Mouse (Mus musculus): Measurements from ENCODE around the gene Josd1. TPM values are rescaled to one million over a fixed set of nuclear protein-coding genes. Genes with fewer than 3 reads are reported as not detected.
"Not testable (repeated sequence)": the region's sequence is repeated elsewhere in the genome, so short reads cannot be mapped to it uniquely, and the experiment has no call there.

The Josd1 gene
- polyA plus RNA-seq, 1 experiment from 2014 or later, result 21.6 TPM

- WGBS (ENCODE audit: insufficient replicate concordance), result 76% methylated on average over 2 of the region's 2 CpGs
- H3K27me3 ChIP-seq (ENCODE audit: control insufficient read depth, insufficient read depth, low read depth, low read length), result no peaks in the 10 kb centered on the region
- no peak overlapping the region for H3K4me2 ChIP-seq (ENCODE audit: low read depth, low read length)
- H3K4me3 ChIP-seq (ENCODE audit: low read depth, low read length), result no peak overlapping the region
- H3K27ac ChIP-seq (ENCODE audit: low read length), result no peak overlapping the region; the same call in 1 of the 2 replicates
- no peaks in the 10 kb centered on the region for H3K9me3 ChIP-seq (replicated peaks; ENCODE audit: control insufficient read depth, low read length)
- peaks cover 28% of the 10 kb centered on the region for H3K4me1 ChIP-seq (ENCODE audit: control insufficient read depth, low read depth, low read length)
- H3K9ac ChIP-seq (ENCODE audit: low read depth, low read length), result no peak overlapping the region; the same call in 1 of the 2 replicates
- ATAC-seq (ENCODE audit: low read depth), result peak; percentile 34; the same call in 1 of the 2 replicates
- peaks cover 35% of the 10 kb centered on the region for H3K36me3 ChIP-seq (ENCODE audit: control insufficient read depth, insufficient read depth)
These were observed 9.8 kb downstream of the Josd1 start for GRCm38 (mm10) chr15:79677936-79678335.

DNA sequence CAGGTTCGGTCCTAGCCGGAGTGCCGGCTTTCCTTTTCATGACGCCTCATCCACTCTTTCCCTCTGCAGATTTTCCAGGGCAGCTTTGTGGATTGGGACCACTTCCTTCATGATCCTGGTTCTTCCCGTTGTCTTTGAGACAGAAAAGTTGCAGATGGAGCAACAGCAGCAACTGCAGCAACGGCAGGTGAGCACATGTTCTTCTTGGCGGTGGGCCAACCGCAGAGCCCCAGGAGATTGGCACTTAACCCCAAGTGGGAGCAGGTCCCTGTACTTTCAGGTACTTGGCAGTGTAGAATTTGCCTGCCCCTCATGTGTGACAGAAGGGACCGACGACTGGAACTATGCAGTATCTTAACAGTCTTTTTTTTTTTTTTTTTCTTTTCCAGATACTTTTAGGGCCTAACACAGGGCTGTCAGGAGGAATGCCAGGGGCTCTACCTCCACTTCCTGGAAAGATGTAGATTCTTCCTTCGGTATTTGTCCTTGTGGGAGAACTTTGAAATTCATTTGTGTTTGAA, 15.8 kb downstream of the Josd1 start:
- Histone ChIP-seq H3K4me2 (ENCODE audit: low read depth, low read length) (peak overlapping the region; percentile 71), H3K36me3 (ENCODE audit: control insufficient read depth, insufficient read depth) (peaks cover 33% of the 10 kb centered on the region), H3K9ac (ENCODE audit: low read depth, low read length) (peak overlapping the region; percentile 18; the same call in 1 of the 2 replicates), H3K4me3 (ENCODE audit: low read depth, low read length) (peak overlapping the region; percentile 74), H3K4me1 (ENCODE audit: control insufficient read depth, low read depth, low read length) (peaks cover 13% of the 10 kb centered on the region)
- H3K27ac ChIP-seq (ENCODE audit: low read length); H3K27me3 ChIP-seq (ENCODE audit: control insufficient read depth, insufficient read depth, low read depth, low read length); ATAC-seq (ENCODE audit: low read depth); H3K9me3 ChIP-seq (replicated peaks; ENCODE audit: control insufficient read depth, low read length): not testable (repeated sequence)
- WGBS (ENCODE audit: insufficient replicate concordance), result 73% methylated on average over 11 of the region's 11 CpGs

- under 1% methylated on average over 34 of the region's 37 CpGs for WGBS (ENCODE audit: insufficient replicate concordance)
- peak; percentile 63 for ATAC-seq (ENCODE audit: low read depth)
- Histone ChIP-seq H3K27me3 (ENCODE audit: control insufficient read depth, insufficient read depth, low read depth, low read length) (no peaks in the 10 kb centered on the region), H3K9me3 (replicated peaks; ENCODE audit: control insufficient read depth, low read length) (no peaks in the 10 kb centered on the region), H3K9ac (ENCODE audit: low read depth, low read length) (peak overlapping the region; percentile 79), H3K27ac (ENCODE audit: low read length) (peak overlapping the region; percentile 54), H3K4me2 (ENCODE audit: low read depth, low read length) (peak overlapping the region; percentile 71), H3K36me3 (ENCODE audit: control insufficient read depth, insufficient read depth) (peaks cover 24% of the 10 kb centered on the region), H3K4me1 (ENCODE audit: control insufficient read depth, low read depth, low read length) (peaks cover 13% of the 10 kb centered on the region), H3K4me3 (ENCODE audit: low read depth, low read length) (peak overlapping the region; percentile 74)
These were observed 16.8 kb downstream of the Josd1 start for GRCm38 (mm10) chr15:79670972-79671299.

DNA sequence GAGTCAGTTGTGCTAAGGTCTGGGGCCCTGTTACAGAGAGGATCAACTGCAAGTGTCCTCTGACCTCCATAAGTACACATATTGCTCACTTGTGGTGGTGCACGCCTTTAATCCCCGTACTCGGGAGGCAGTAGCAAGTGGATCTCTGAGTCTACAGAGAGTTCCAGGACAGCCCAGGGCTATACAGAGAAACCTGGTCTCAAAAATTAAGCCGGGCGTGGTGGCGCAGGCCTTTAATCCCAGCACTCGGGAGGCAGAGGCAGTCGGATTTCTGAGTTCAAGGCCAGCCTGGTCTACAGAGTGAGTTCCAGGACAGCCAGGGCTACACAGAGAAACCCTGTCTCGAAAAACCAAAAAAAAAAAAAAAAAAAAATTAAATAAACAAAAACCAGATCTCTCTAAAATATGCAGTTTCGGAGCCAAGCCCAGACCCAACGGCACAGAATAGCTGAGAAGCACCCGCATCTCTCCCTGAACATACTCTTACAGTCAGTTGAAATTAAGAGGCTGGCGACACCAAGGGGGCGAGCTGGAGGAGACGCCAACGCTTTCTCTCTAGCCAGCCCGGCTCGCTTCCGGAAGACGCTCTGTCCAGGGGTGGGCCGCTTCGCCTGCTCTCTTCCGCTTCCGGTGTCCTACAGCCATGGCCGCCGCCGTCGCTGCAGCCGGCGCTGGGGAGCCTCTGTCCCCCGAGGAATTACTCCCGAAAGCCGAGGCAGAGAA, 17.3 kb downstream of the Josd1 start, which contains the start of gene Tomm22:
Gene Tomm22 (plus strand): TSS at position 613 of the 723 bp plus-strand sequence.
- peak within 1 kb of the TSS; percentile 54 for H3K27ac ChIP-seq (ENCODE audit: low read length)
- ATAC-seq (ENCODE audit: low read depth), result peak; percentile 98
- H3K4me3 ChIP-seq (ENCODE audit: low read depth, low read length), result peak within 1 kb of the TSS; percentile 74
- peaks cover 13% of the 10 kb centered on the region for H3K4me1 ChIP-seq (ENCODE audit: control insufficient read depth, low read depth, low read length)
- peak within 1 kb of the TSS; percentile 71 for H3K4me2 ChIP-seq (ENCODE audit: low read depth, low read length)
- H3K9me3 ChIP-seq (replicated peaks; ENCODE audit: control insufficient read depth, low read length), result no peaks in the 10 kb centered on the region
- peaks cover 22% of the 10 kb centered on the region for H3K36me3 ChIP-seq (ENCODE audit: control insufficient read depth, insufficient read depth)
- peak within 1 kb of the TSS; percentile 79 for H3K9ac ChIP-seq (ENCODE audit: low read depth, low read length)
- no peaks in the 10 kb centered on the region for H3K27me3 ChIP-seq (ENCODE audit: control insufficient read depth, insufficient read depth, low read depth, low read length)
- WGBS (ENCODE audit: insufficient replicate concordance), result 14% methylated on average over 33 of the region's 33 CpGs

- peaks cover 13% of the 10 kb centered on the region for H3K4me1 ChIP-seq (ENCODE audit: control insufficient read depth, low read depth, low read length)
- no peak for ATAC-seq (ENCODE audit: low read depth)
- H3K4me3 ChIP-seq (ENCODE audit: low read depth, low read length), result no peak overlapping the region
- no peak overlapping the region for H3K9ac ChIP-seq (ENCODE audit: low read depth, low read length)
- 0 out of 2 replicates have a peak overlapping the region, but pooled peaks have one; percentile 12 for H3K27ac ChIP-seq (ENCODE audit: low read length)
- H3K9me3 ChIP-seq (replicated peaks; ENCODE audit: control insufficient read depth, low read length), result no peaks in the 10 kb centered on the region
- H3K4me2 ChIP-seq (ENCODE audit: low read depth, low read length), result no peak overlapping the region
- WGBS (ENCODE audit: insufficient replicate concordance), result 68% methylated on average over 10 of the region's 10 CpGs
- H3K36me3 ChIP-seq (ENCODE audit: control insufficient read depth, insufficient read depth), result peaks cover 10% of the 10 kb centered on the region
- H3K27me3 ChIP-seq (ENCODE audit: control insufficient read depth, insufficient read depth, low read depth, low read length), result no peaks in the 10 kb centered on the region
These were observed 18.5 kb downstream of the Josd1 start for GRCm38 (mm10) chr15:79669195-79669594.

DNA sequence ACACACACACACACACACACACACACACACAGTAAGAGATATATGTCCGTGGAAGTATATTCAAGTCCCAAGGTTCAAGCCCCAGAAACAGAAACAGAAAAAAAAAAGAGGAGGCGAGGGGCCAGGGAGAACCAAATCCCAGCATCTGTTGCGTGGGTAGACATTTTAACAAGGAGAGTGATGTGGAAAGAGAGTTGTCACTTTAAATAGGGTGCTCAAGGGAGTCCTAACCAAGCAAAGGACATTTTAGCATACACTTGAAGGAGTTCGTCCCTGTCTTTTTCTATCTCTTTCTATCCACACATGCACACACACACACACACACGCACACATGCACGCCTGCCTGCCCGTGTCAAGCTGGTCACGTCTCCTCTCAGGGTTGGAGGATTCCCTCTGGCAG, 23.1 kb downstream of the Josd1 start:
- 76% methylated on average over 8 of the region's 8 CpGs for WGBS (ENCODE audit: insufficient replicate concordance)
- H3K9me3 ChIP-seq (replicated peaks; ENCODE audit: control insufficient read depth, low read length), result no peaks in the 10 kb centered on the region
- no peaks in the 10 kb centered on the region for H3K27me3 ChIP-seq (ENCODE audit: control insufficient read depth, insufficient read depth, low read depth, low read length)
- H3K36me3 ChIP-seq (ENCODE audit: control insufficient read depth, insufficient read depth), result no peaks in the 10 kb centered on the region
- no peak overlapping the region for H3K4me3 ChIP-seq (ENCODE audit: low read depth, low read length)
- H3K27ac ChIP-seq (ENCODE audit: low read length), result no peak overlapping the region
- no peak for ATAC-seq (ENCODE audit: low read depth)
- no peak overlapping the region for H3K9ac ChIP-seq (ENCODE audit: low read depth, low read length)
- no peak overlapping the region for H3K4me2 ChIP-seq (ENCODE audit: low read depth, low read length)
- H3K4me1 ChIP-seq (ENCODE audit: control insufficient read depth, low read depth, low read length), result peaks cover 4% of the 10 kb centered on the region

DNA sequence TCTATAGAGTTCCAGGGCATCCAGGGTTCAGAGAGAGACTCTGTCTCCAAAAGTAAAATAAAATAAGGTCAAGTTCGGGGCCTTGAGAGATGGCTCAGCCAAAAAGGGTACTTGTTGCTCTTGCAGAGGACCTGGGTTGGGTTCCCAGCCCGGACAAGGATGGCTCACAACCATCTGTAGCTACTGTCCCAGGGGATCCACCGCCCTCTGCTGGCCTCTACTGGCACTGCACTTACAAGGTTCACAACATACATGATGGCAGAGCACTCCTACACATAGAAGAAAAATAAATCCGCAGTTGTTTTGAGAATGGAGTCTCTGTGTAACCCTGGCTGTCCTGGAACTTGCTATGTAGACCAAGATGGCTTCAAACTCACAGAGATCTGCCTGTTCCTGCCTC, 25.9 kb downstream of the Josd1 start:
- whole genome bisulfite sequencing (ENCODE audit: insufficient replicate concordance), result 68% methylated on average over 4 of the region's 4 CpGs
- ATAC-seq (ENCODE audit: low read depth), result no peak
- no peak overlapping the region for H3K4me3 ChIP-seq (ENCODE audit: low read depth, low read length)
- H3K27me3 ChIP-seq (ENCODE audit: control insufficient read depth, insufficient read depth, low read depth, low read length), result no peaks in the 10 kb centered on the region
- H3K36me3 ChIP-seq (ENCODE audit: control insufficient read depth, insufficient read depth), result no peaks in the 10 kb centered on the region
- H3K9me3 ChIP-seq (replicated peaks; ENCODE audit: control insufficient read depth, low read length), result no peaks in the 10 kb centered on the region
- H3K4me2 ChIP-seq (ENCODE audit: low read depth, low read length), result no peak overlapping the region
- no peak overlapping the region for H3K27ac ChIP-seq (ENCODE audit: low read length)
- H3K4me1 ChIP-seq (ENCODE audit: control insufficient read depth, low read depth, low read length), result peaks cover 12% of the 10 kb centered on the region
- no peak overlapping the region for H3K9ac ChIP-seq (ENCODE audit: low read depth, low read length)

GRCm38 (mm10) chr15:79658531-79659375, 29.0 kb downstream of the Josd1 start, which contains the start of the genes Fam227a and Cby1:
Fam227a (minus strand) TSS chr15:79658956.
Cby1 (plus strand) TSS chr15:79659199.
- Histone ChIP-seq H3K9me3 (replicated peaks; ENCODE audit: control insufficient read depth, low read length) (no peaks in the 10 kb centered on the region), H3K36me3 (ENCODE audit: control insufficient read depth, insufficient read depth) (no peaks in the 10 kb centered on the region), H3K27ac (ENCODE audit: low read length) (peak within 1 kb of the TSS; percentile 67), H3K9ac (ENCODE audit: low read depth, low read length) (peak within 1 kb of the TSS; percentile 83), H3K27me3 (ENCODE audit: control insufficient read depth, insufficient read depth, low read depth, low read length) (no peaks in the 10 kb centered on the region), H3K4me3 (ENCODE audit: low read depth, low read length) (peak within 1 kb of the TSS; percentile 71), H3K4me1 (ENCODE audit: control insufficient read depth, low read depth, low read length) (peaks cover 12% of the 10 kb centered on the region), H3K4me2 (ENCODE audit: low read depth, low read length) (peak within 1 kb of the TSS; percentile 86)
- peak; percentile 90 for ATAC-seq (ENCODE audit: low read depth)
- WGBS (ENCODE audit: insufficient replicate concordance), result under 1% methylated on average over 55 of the region's 55 CpGs
